Mouse (Mus musculus) mouse trophoblast stem cell (cell line): ENCODE measurements around the gene Anks1b.

ENCODE experiments used
- in situ Hi-C, 2 experiments: fragments of 300-500 bp; cut with MseI, MboI; formaldehyde crosslinking; loops; 2 replicates in 1 of 2; 3 replicates in 1 of 2; pipeline ENCODE4 v1.15.1; 2025

Anks1b gene

DNA sequence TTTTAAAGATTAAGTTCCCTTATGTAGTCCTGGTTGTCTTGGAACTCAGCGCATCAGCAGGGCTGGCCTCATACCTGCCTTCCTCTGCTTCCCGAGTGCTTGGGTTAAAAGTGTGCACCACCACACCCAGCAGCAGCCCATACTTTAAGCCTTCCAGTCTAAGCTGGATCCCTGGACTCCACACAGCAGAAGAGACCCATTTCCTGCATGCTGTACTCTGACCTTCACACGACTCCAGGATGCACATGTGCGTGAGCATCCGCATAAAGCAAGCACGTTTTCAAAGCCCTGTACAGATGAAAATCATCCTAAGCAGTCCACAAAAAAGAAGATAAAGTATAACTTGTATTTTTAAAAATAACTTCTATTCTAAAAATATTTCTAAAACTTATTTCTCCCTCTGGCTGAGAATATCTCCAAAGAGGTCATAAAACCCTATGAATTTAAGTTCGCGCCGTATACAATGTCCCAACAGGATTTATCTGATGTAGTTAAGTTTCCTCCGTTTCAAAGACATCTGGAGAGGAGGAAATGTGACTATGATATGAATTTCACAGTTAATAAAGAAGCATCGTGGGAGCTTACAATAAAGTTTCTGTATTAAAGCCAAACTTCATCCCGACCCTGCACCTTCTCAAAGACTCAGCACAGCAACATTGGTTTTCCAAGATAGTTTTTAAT, 1132.7 kb downstream of the Anks1b start:
- in situ Hi-C loops = no loop called here
